Mouse (Mus musculus) lung, adult 2 months (tissue): ENCODE data around the gene Gapvd1.

Experiments used
- CTCF ChIP-seq: fragments of 200-500 bp; IDR thresholded peaks from 2 replicates; pipeline ENCODE4 v1.5.1; 2011; ENCODE audit warnings: mild to moderate bottlenecking, low read length, control low read depth; ENCODE audit not compliant: insufficient read depth
- POLR2A ChIP-seq: fragments of 200-500 bp; IDR thresholded peaks from 2 replicates; pipeline ENCODE4 v1.6.1; 2011; ENCODE audit warnings: low read depth, mild to moderate bottlenecking, control low read depth, low read length, borderline replicate concordance; ENCODE audit errors: extremely low read depth

GRCm38 (mm10) chr2:34774493-34774892 is 19.5 kb upstream of the Gapvd1 start:
- TF ChIP-seq POLR2A (no peak), CTCF (no peak)
